Mouse (Mus musculus) heart, embryonic 15.5 days (tissue): ENCODE measurements around the gene Atp1b2. TPM values are rescaled to one million over a fixed set of nuclear protein-coding genes. Genes with fewer than 3 reads are reported as not detected.
A peak's percentile ranks its signal among the peaks of the same experiment; 100 is the strongest.
"Not testable (repeated sequence)": the region's sequence is repeated elsewhere in the genome, so short reads cannot be mapped to it uniquely, and the experiment has no call there.

Source experiments
- ATAC-seq: fragments of 200-750 bp; cut with Nextera tagmentation; replicated peaks from 2 replicates; pipeline ENCODE4 v1.8.0; 2017; ENCODE audit warnings: low read depth, moderate TSS enrichment; ENCODE audit not compliant: insufficient number of reproducible peaks, insufficient read depth, low FRiP score
- H3K27ac ChIP-seq: fragments of 300-500 bp; sonication (generic); 2 replicates; pipeline ENCODE4 v1.5.1; 2015; ENCODE audit warnings: mild to moderate bottlenecking, inconsistent platforms
- H3K27me3 ChIP-seq: fragments of 300-500 bp; sonication (generic); 2 replicates; pipeline ENCODE4 v1.6.1; 2015; ENCODE audit warnings: inconsistent platforms
- H3K36me3 ChIP-seq: fragments of 300-500 bp; sonication (generic); 2 replicates; pipeline ENCODE4 v1.6.1; 2015; ENCODE audit warnings: mild to moderate bottlenecking, inconsistent platforms
- H3K4me1 ChIP-seq: fragments of 300-500 bp; sonication (generic); replicated peaks from 2 replicates; pipeline ENCODE4 v1.6.1; 2015; ENCODE audit warnings: inconsistent platforms
- H3K4me2 ChIP-seq: fragments of 300-500 bp; sonication (generic); 2 replicates; pipeline ENCODE4 v1.6.1; 2015; ENCODE audit warnings: inconsistent platforms, mild to moderate bottlenecking, moderate library complexity
- H3K4me3 ChIP-seq: fragments of 300-500 bp; sonication (generic); 2 replicates; pipeline ENCODE4 v1.5.1; 2015; ENCODE audit warnings: mild to moderate bottlenecking, inconsistent platforms
- H3K9ac ChIP-seq: fragments of 300-500 bp; sonication (generic); 2 replicates; pipeline ENCODE4 v1.6.1; 2015; ENCODE audit warnings: mild to moderate bottlenecking, inconsistent platforms
- H3K9me3 ChIP-seq: fragments of 300-500 bp; sonication (generic); replicated peaks from 2 replicates; pipeline ENCODE4 v1.6.1; 2016; ENCODE audit warnings: inconsistent platforms
- WGBS: fragments of 180-500 bp; shearing (Covaris S2); methylation state at CpG from one replicate; pipeline ENCODE4 v1.1.7; 2015; ENCODE audit warnings: mixed read lengths; 5-methylcytosine and 5-hydroxymethylcytosine counted together
- polyA plus RNA-seq: library from polyadenylated mRNA; unstranded; fragments of >200 nt; fragmentation: Nextera tagmentation; extraction: Ambion mirVana; gene quantifications from 2 replicates; pipeline ENCODE4 v1.2.1, GENCODE M21; 2015

Atp1b2 gene
- polyA plus RNA-seq, result 24.2 and 24.5 TPM in 2 replicates

DNA sequence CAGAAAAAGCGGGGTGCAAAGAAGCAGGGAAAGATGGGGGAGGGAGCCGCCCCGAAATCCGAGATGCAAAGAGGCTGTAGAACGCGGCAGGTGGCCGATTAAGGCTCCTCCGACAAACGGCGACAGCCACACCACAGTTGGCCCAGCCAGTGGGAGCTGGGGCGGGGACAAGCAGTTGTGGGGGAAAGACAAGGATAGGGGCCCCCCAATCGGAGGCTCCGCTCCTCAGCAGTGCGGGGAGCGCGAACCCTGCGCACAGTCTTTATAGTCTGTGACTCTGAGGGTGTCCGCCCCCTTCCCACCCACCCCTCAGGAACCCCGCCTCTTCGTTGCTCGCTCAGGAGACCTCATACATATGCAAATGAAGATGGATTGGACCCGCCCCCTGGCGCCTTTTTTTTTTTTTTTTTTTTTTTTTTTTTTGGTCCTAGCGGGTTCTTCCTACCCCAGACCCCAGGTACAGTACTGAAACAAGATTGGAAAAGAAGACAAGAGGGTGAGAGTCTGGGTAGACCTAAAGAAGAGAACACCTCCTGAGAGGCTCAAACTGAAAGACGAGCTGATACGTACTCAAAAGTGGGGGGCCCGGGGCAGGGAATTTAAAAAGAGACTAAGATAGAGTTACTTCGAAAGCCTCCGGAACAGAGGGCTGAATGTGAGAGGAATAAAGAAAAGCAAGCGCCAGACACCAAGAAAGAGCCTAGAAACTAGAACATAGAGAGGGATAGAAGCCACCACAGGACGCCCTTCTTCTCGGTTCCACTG is at the start of gene Atp1b2:
Gene Atp1b2, minus strand, starts transcription at position 217 of the 765 bp plus-strand sequence.
- peak within 1 kb of the TSS; percentile 68 for H3K4me3 ChIP-seq
- no peaks in the 10 kb centered on the region for H3K36me3 ChIP-seq
- H3K4me1 ChIP-seq, result peaks cover 47% of the 10 kb centered on the region
- 2% methylated on average over 32 of the region's 32 CpGs for WGBS
- H3K27me3 ChIP-seq, result no peaks in the 10 kb centered on the region
- peak; percentile 88 for ATAC-seq
- H3K27ac ChIP-seq, result peak within 1 kb of the TSS; percentile 82
- H3K4me2 ChIP-seq, result peak within 1 kb of the TSS; percentile 99
- H3K9me3 ChIP-seq, result no peaks in the 10 kb centered on the region
- H3K9ac ChIP-seq, result peak within 1 kb of the TSS; percentile 78

DNA sequence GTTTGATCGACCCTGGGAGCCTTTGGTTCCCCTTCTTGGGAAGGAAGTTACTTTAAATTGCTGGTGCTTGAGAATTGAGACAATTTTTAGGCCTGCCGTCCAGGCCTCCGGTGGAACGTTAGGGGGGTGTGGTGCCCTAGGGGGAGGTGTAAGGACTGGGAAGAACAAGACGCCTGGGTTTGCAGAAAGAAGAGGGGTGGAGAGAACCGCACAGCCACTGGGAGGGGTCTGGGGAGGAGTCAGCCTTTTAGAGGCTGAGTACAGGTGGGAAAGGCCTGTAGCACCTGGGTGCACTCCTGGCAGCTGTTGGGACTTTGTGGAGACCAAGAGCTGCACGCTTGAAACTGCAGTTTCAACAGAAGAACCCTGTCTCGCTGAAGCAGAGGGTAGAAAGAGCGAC is 49.0 kb upstream of the Atp1b2 start:
- peak overlapping the region; percentile 24; the same call in 1 of the 2 replicates for H3K27ac ChIP-seq
- no peak overlapping the region for H3K4me3 ChIP-seq
- peaks cover 74% of the 10 kb centered on the region for H3K36me3 ChIP-seq
- ATAC-seq, result no peak
- H3K4me1 ChIP-seq, result peaks cover 19% of the 10 kb centered on the region
- H3K4me2 ChIP-seq, result no peak overlapping the region
- WGBS, result 50% methylated on average over 9 of the region's 9 CpGs
- no peak overlapping the region for H3K9ac ChIP-seq
- no peaks in the 10 kb centered on the region for H3K27me3 ChIP-seq
- no peaks in the 10 kb centered on the region for H3K9me3 ChIP-seq

DNA sequence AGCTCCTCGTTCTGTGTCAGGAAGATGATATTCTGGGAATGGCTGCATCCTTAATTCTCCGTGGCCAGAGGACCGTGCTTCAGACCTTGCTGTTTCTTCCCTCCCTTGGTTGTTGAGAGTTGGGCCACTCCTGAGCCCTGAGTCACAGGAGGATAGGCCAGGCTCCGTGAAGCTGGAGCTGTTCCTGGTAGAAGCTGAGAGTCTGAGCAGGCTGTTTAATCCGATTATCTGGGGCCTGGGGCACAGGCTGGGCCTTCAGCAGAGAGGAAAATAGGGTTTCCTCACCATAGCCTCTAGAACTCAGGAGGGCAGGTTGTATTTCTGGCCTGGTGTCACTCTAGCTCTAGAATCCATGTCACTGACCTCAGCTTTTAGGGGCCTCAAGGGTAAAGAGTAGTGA is 47.7 kb upstream of the Atp1b2 start:
- no peak for ATAC-seq

DNA sequence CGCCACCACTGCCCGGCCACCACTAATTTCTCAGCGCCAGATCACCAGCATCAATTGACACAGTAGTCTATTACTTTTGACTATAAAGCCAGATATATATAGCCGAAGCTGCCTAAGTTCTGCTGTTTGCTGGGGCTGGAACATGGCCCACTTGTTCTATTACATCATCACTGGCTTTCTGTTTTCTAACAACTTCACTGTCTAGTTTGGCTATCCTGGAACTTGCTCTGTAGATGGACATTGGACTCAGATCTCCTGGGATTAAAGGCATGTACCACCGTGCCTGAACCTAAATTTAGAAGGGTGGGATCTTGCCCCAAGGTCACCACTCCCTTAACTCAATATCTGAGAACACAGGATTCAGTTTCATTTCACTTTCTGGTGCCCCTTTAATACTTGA is 40.1 kb upstream of the Atp1b2 start:
- ATAC-seq, result no peak
- no peak overlapping the region for H3K4me2 ChIP-seq
- no peak overlapping the region for H3K27ac ChIP-seq
- no peaks in the 10 kb centered on the region for H3K9me3 ChIP-seq
- no peaks in the 10 kb centered on the region for H3K27me3 ChIP-seq
- no peak overlapping the region for H3K4me3 ChIP-seq
- peaks cover 92% of the 10 kb centered on the region for H3K36me3 ChIP-seq
- no peaks in the 10 kb centered on the region for H3K4me1 ChIP-seq
- WGBS, result 83% methylated on average over 5 of the region's 5 CpGs
- H3K9ac ChIP-seq, result no peak overlapping the region

More for the DNA sequence above, 47.7 kb upstream of the Atp1b2 start:
- H3K4me3 ChIP-seq, result no peak overlapping the region
- no peaks in the 10 kb centered on the region for H3K9me3 ChIP-seq
- peaks cover 76% of the 10 kb centered on the region for H3K36me3 ChIP-seq
- H3K4me2 ChIP-seq, result no peak overlapping the region
- 54% methylated on average over 5 of the region's 5 CpGs for WGBS
- no peak overlapping the region for H3K27ac ChIP-seq
- H3K27me3 ChIP-seq, result no peaks in the 10 kb centered on the region
- no peak overlapping the region for H3K9ac ChIP-seq
- peaks cover 19% of the 10 kb centered on the region for H3K4me1 ChIP-seq

DNA sequence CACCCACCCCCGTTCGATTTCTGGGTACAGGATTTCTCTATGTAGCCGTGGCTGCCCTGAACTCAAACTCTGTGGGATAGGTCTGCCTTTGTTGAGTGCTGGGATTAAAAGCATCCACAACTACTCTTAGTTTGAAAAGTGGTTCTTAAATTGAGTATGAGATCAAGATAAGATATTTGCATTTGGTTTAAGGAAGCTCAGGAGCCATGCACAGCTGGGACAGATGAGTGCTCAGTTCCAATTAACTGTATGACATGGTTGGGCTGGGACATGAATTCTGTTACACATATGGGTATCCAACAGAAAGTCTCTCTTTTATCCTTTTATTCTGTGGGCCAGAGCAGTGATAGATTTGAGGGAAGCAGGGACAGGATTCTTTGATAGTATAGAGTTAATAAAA is 29.7 kb upstream of the Atp1b2 start:
- Histone ChIP-seq H3K4me2 (no peak overlapping the region), H3K9ac (no peak overlapping the region), H3K27me3 (no peaks in the 10 kb centered on the region), H3K4me3 (no peak overlapping the region), H3K36me3 (peaks cover 17% of the 10 kb centered on the region), H3K9me3 (no peaks in the 10 kb centered on the region), H3K27ac (no peak overlapping the region), H3K4me1 (peaks cover 21% of the 10 kb centered on the region)
- 79% methylated on average over 3 of the region's 3 CpGs for WGBS
- ATAC-seq, result no peak

DNA sequence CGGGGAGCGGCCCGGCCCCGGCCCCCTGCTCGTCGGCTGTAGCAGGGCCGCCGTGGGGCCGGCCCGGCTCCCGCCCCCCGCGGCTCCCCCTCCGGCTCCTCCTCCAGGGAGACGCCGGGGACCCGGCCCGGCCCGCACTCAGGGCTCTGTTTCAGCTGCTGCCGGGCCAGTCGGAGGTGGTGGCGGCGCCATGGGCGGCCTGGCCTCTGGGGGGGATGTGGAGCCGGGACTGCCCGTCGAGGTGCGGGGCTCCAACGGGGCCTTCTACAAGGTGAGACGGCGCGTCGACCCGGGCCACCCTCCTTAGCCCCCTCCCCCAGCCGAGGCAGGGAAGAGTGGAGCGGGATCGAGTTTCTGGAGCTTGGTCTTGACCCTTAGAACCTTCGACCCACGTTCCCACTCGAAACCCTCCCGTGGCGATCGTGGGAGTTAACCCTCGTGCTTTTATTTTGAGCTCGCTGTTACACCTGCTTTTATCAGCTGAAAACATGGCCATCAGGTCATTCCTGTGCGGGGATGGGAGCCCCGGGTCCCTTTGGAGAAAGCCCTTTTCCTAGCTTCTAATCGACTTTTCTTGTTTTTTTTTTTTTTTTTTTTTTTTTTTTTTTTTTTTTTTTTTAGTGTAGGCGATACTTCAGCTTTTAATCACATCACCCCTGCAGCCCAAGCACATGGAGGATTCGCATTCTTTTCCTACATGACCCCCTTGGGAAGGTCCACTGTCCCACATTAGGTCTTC is 27.6 kb upstream of the Atp1b2 start:
- Histone ChIP-seq H3K9ac (peak overlapping the region; percentile 89), H3K9me3 (no peaks in the 10 kb centered on the region), H3K27ac (peak overlapping the region; percentile 96), H3K4me3 (peak overlapping the region; percentile 92), H3K4me1 (peaks cover 21% of the 10 kb centered on the region), H3K4me2 (peak overlapping the region; percentile 65), H3K27me3 (no peaks in the 10 kb centered on the region), H3K36me3 (0 out of 2 replicates have a peak, but pooled peaks cover 4% of the 10 kb centered on the region)
- ATAC-seq, result peak; percentile 56
- WGBS, result under 1% methylated on average over 36 of the region's 50 CpGs

DNA sequence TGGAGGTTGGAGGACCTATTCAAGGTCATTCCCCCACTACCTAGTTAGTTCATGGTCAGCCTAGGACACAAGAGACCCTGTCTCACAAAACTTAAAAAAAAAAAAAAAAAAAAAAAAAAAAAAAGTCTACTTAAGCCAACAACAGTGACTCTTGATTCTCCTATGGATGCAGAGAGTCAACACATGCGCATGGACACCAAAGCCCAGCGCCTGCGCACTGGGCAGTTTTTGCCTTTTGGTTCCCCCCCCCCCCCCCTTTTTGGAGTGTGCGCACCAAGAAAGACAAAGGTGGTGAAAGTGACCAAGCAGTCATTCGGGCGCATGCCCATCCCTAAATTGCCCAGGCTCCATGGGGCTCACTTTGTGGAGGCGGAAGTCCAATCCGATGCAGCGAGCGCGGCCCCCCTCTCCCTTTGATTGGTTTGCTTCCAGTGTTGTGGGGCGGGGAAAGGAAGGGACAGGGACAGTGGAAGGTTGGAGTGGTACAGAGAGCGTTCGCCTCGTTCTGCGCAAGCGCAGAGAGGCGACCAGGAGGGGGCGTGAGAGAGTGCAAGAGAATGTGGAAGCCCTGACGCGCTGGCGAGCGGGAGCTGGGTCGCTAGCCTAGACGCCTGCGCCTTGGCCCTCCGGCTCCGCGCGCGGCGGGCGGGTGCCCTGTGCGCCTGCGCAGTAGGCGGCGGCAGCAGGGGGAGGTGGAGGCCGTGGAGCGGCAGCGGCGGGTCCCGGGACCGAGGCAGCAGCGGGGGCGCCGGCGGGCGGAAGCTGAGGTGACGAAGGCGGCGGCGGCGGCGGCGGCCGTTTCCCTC is 26.7 kb upstream of the Atp1b2 start, which contains the start of gene Fxr2:
Gene Fxr2, plus strand, starts transcription at position 707 of the 806 bp plus-strand sequence.
- ATAC-seq, result peak; percentile 99
- Histone ChIP-seq H3K4me2 (peak within 1 kb of the TSS; percentile 65), H3K36me3 (0 out of 2 replicates have a peak, but pooled peaks cover 4% of the 10 kb centered on the region), H3K4me1 (peaks cover 21% of the 10 kb centered on the region), H3K4me3 (peak within 1 kb of the TSS; percentile 92), H3K27me3 (no peaks in the 10 kb centered on the region), H3K27ac (peak within 1 kb of the TSS; percentile 96), H3K9me3 (no peaks in the 10 kb centered on the region), H3K9ac (peak within 1 kb of the TSS; percentile 89)
- under 1% methylated on average over 52 of the region's 56 CpGs for WGBS

DNA sequence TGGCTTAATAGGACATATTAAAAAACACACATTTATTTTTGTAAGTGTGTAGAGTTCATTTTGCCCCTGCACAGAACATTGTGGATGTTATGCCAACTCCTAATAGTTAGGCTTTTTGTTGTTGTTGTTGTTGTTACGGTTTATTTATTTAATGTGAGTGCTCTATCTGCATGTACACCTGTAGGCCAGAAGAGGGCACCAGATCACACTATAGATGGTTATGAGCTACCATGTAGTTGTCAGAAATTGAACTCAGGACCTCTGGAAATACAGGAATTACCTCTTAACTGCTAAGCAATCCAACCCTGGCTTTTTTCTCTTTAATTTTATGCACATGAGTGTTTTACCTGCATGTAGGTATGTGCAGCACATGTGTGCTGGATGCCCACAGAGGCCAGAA is 24.1 kb upstream of the Atp1b2 start:
- WGBS, result 60% methylated on average over 1 of the region's 1 CpGs
- Histone ChIP-seq H3K27me3 (no peaks in the 10 kb centered on the region), H3K9me3 (no peaks in the 10 kb centered on the region), H3K4me1 (peaks cover 12% of the 10 kb centered on the region), H3K4me3 (no peak overlapping the region), H3K4me2 (no peak overlapping the region), H3K9ac (no peak overlapping the region), H3K36me3 (no peaks in the 10 kb centered on the region), H3K27ac (no peak overlapping the region)
- no peak for ATAC-seq

DNA sequence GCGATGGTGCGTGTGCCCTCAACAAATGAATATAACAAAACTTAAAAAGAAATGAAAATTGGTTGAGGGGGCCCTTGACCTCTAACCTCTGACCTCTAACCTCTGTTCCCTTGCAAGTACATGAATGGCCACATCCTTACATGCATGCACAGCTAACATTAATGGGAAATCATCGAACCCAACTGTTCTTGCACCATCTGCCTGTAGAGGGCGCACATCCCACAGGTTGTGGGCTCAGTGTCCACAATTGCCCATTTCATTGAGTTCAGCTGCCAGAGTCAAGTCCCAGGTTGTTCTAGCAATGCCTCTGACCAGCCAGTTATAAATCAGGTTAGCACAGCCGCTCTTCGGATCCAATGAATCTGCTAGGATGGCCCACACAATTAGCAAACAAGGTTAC is 22.5 kb upstream of the Atp1b2 start:
- H3K27me3 ChIP-seq, result no peaks in the 10 kb centered on the region
- H3K4me2 ChIP-seq, result no peak overlapping the region
- no peak overlapping the region for H3K9ac ChIP-seq
- H3K27ac ChIP-seq, result no peak overlapping the region
- H3K4me3 ChIP-seq, result no peak overlapping the region
- WGBS, result 36% methylated on average over 6 of the region's 6 CpGs
- no peak for ATAC-seq
- no peaks in the 10 kb centered on the region for H3K9me3 ChIP-seq
- H3K36me3 ChIP-seq, result no peaks in the 10 kb centered on the region
- H3K4me1 ChIP-seq, result peaks cover 2% of the 10 kb centered on the region; the same call in 1 of the 2 replicates

DNA sequence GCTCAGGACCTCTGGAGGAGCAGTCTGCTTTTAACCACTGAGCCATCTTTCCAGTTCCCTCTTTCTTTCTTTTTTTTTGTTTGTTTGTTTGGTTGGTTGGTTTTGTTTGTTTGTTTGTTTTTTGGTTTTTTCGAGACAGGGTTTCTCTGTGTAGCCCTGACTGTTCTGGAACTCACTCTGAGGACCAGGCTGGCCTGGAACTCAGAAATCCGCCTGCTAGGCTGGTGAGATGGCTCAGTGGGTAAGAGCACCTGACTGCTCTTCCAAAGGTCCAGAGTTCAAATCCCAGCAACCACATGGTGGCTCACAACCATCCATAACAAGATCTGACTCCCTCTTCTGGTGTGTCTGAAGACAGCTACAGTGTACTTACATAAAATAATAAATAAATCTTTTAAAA is 18.6 kb upstream of the Atp1b2 start:
- H3K4me1 ChIP-seq, result peaks cover 12% of the 10 kb centered on the region
- not testable (repeated sequence) for H3K27ac ChIP-seq, H3K36me3 ChIP-seq, H3K9ac ChIP-seq, H3K4me3 ChIP-seq, H3K4me2 ChIP-seq, ATAC-seq, H3K27me3 ChIP-seq, H3K9me3 ChIP-seq
- 92% methylated on average over 2 of the region's 2 CpGs for WGBS

DNA sequence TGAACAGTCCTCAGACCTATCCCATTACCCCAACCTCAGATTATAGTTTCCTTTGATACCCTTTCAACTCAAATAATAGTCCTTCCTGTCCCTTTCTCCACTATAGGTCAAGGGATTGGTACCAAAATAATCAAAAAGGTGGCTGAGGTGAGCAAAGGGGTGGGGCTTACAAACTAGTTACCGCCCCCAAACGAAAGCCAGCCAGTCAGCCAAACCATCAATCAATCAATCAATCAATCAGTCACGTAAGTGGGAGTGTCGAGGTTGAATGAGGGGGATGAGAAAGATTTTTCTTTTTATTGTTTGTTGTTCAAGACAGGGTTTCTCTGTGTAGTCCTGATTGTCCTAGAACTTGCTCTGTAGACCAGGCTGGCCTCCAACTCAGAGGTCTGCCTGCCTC is 17.3 kb upstream of the Atp1b2 start:
- ATAC-seq, result no peak
- Histone ChIP-seq H3K4me2 (no peak overlapping the region; the same call in 1 of the 2 replicates), H3K9me3 (no peaks in the 10 kb centered on the region), H3K4me3 (peak overlapping the region; percentile 73; the same call in 1 of the 2 replicates), H3K27ac (no peak overlapping the region), H3K9ac (no peak overlapping the region), H3K36me3 (no peaks in the 10 kb centered on the region), H3K4me1 (peaks cover 12% of the 10 kb centered on the region), H3K27me3 (no peaks in the 10 kb centered on the region)
- 73% methylated on average over 4 of the region's 4 CpGs for WGBS
